Mouse (Mus musculus): ENCODE data around the gene Apeh. TPM values are rescaled to one million over a fixed set of nuclear protein-coding genes. Genes with fewer than 3 reads are reported as not detected.

Gene Apeh
- polyA plus RNA-seq, 1 experiment from 2014 or later, result 47.9 TPM

GRCm38 (mm10) chr9:108044751-108045492 is 49.5 kb downstream of the Apeh start:
- Histone ChIP-seq H3K4me3 (ENCODE audit: low read depth, low read length) (no peak overlapping the region), H3K27ac (ENCODE audit: low read depth, low read length) (no peak overlapping the region), H3K27me3 (ENCODE audit: control insufficient read depth, insufficient read depth, low read length) (no peaks in the 10 kb centered on the region), H3K4me2 (ENCODE audit: low read depth, low read length) (no peak overlapping the region), H3K9ac (replicated peaks; ENCODE audit: low read depth, low read length) (no peak overlapping the region), H3K36me3 (ENCODE audit: control insufficient read depth, insufficient read depth, low read length) (peaks cover 44% of the 10 kb centered on the region), H3K9me3 (ENCODE audit: control insufficient read depth, low read length) (no peaks in the 10 kb centered on the region), H3K4me1 (ENCODE audit: control insufficient read depth, insufficient read depth, low read length) (peaks cover 8% of the 10 kb centered on the region)
- no peak for ATAC-seq (ENCODE audit: low read depth)
- 94% methylated on average over 8 of the region's 8 CpGs for WGBS

Small RNA genes within 50 kb of the gene (microRNA-seq; reads per million reads assigned to microRNA genes)
- not detected for gene Gm47303
- not detected for gene Mir7088

Other genes with a start within 250 kb of the Apeh start
- gene Rbm6, start 221.4 kb downstream of the Apeh start, polyA plus RNA-seq (2014; fragmentation: Nextera tagmentation; extraction: Ambion mirVana), result 87.1 and 96.0 TPM in 2 replicates
- 21.3 and 23.4 TPM in 2 replicates for gene Mon1a, start 206.5 kb downstream of the Apeh start, polyA plus RNA-seq (2014; fragmentation: Nextera tagmentation; extraction: Ambion mirVana)
- gene Mst1r, start 187.7 kb downstream of the Apeh start, polyA plus RNA-seq (2014; fragmentation: Nextera tagmentation; extraction: Ambion mirVana), result 0.51 and 1.5 TPM in 2 replicates
- not detected in 2 replicates for gene Actl11, start 166.1 kb downstream of the Apeh start, polyA plus RNA-seq (2014; fragmentation: Nextera tagmentation; extraction: Ambion mirVana)
- 12.5 and 20.1 TPM in 2 replicates for gene Camkv, start 158.9 kb downstream of the Apeh start, polyA plus RNA-seq (2014; fragmentation: Nextera tagmentation; extraction: Ambion mirVana)
- 5.1 and 5.7 TPM in 2 replicates for gene Traip, start 144.5 kb downstream of the Apeh start, polyA plus RNA-seq (2014; fragmentation: Nextera tagmentation; extraction: Ambion mirVana)
- 2.0 and 8.2 TPM in 2 replicates for gene Uba7, start 119.1 kb downstream of the Apeh start, polyA plus RNA-seq (2014; fragmentation: Nextera tagmentation; extraction: Ambion mirVana)
- 0.58 and 1.8 TPM in 2 replicates for gene Gm20661, start 111.5 kb downstream of the Apeh start, polyA plus RNA-seq (2014; fragmentation: Nextera tagmentation; extraction: Ambion mirVana)
- 10.4 and 19.5 TPM in 2 replicates for gene Inka1, start 108.7 kb downstream of the Apeh start, polyA plus RNA-seq (2014; fragmentation: Nextera tagmentation; extraction: Ambion mirVana)
- gene Cdhr4, start 102.1 kb downstream of the Apeh start, polyA plus RNA-seq (2014; fragmentation: Nextera tagmentation; extraction: Ambion mirVana), result 1.2 and 4.5 TPM in 2 replicates
- 0.94 TPM in 1 of 2 replicates, not detected in the other for gene Gm20662, start 98.3 kb downstream of the Apeh start, polyA plus RNA-seq (2014; fragmentation: Nextera tagmentation; extraction: Ambion mirVana)
- 53.6 and 63.5 TPM in 2 replicates for gene Ip6k1, start 92.1 kb downstream of the Apeh start, polyA plus RNA-seq (2014; fragmentation: Nextera tagmentation; extraction: Ambion mirVana)
- 19.5 and 21.2 TPM in 2 replicates for gene Gmppb, start 45.4 kb downstream of the Apeh start, polyA plus RNA-seq (2014; fragmentation: Nextera tagmentation; extraction: Ambion mirVana)
- 2.8 and 3.5 TPM in 2 replicates for gene Amigo3, start 41.4 kb downstream of the Apeh start, polyA plus RNA-seq (2014; fragmentation: Nextera tagmentation; extraction: Ambion mirVana)
- gene Mst1, start 14.2 kb downstream of the Apeh start, polyA plus RNA-seq (2014; fragmentation: Nextera tagmentation; extraction: Ambion mirVana), result 0.08 TPM in 1 of 2 replicates, not detected in the other
- 47.7 and 55.7 TPM in 2 replicates for gene Rnf123, start 11.3 kb downstream of the Apeh start, polyA plus RNA-seq (2014; fragmentation: Nextera tagmentation; extraction: Ambion mirVana)
- gene Bsn, start 95.8 kb upstream of the Apeh start, polyA plus RNA-seq (2014; fragmentation: Nextera tagmentation; extraction: Ambion mirVana), result 16.0 and 17.9 TPM in 2 replicates
- gene Dag1, start 169.4 kb upstream of the Apeh start, polyA plus RNA-seq (2014; fragmentation: Nextera tagmentation; extraction: Ambion mirVana), result 58.6 and 74.6 TPM in 2 replicates
- 130 and 165 TPM in 2 replicates for gene Nicn1, start 195.8 kb upstream of the Apeh start, polyA plus RNA-seq (2014; fragmentation: Nextera tagmentation; extraction: Ambion mirVana)
- 24.7 and 27.9 TPM in 2 replicates for gene Amt, start 202.2 kb upstream of the Apeh start, polyA plus RNA-seq (2014; fragmentation: Nextera tagmentation; extraction: Ambion mirVana)
- 151 and 173 TPM in 2 replicates for gene Rhoa, start 211.5 kb upstream of the Apeh start, polyA plus RNA-seq (2014; fragmentation: Nextera tagmentation; extraction: Ambion mirVana)
- gene Tcta, start 211.6 kb upstream of the Apeh start, polyA plus RNA-seq (2014; fragmentation: Nextera tagmentation; extraction: Ambion mirVana), result 55.2 and 60.8 TPM in 2 replicates
- gene Gpx1, start 244.3 kb upstream of the Apeh start, polyA plus RNA-seq (2014; fragmentation: Nextera tagmentation; extraction: Ambion mirVana), result 463 and 504 TPM in 2 replicates